Mouse (Mus musculus): Measurements from ENCODE around the gene Tnfsf4.

The Tnfsf4 gene

DNA sequence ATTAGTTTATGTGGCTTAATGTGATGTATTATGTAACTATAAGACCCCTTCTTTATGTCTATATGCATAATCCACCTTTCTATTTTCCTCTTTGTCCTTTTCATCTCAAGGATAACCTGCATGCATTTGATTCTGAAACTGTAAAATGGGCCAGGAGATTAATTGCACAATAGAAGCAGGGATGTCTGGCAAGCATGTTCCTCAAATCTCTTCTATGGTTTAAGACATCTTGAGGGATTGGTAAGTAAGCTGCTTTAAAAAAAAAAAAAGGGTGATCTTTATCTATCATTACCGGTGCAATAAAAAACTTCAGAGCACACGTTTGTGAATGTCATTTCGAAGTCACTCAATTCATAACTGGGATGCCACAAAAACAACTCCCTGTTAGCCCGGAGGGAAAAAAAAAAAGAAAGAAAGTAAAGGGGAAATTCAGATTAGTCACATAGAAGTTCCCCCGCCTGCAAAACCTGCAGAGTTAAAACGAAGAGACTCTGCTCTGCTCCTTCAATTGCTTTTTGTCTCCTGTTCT is at the start of gene Tnfsf4:
Tnfsf4 (plus strand) TSS at position 479 of the 529 bp plus-strand sequence.
- DNase-seq (ENCODE audit: low spot score) = no peak

DNA sequence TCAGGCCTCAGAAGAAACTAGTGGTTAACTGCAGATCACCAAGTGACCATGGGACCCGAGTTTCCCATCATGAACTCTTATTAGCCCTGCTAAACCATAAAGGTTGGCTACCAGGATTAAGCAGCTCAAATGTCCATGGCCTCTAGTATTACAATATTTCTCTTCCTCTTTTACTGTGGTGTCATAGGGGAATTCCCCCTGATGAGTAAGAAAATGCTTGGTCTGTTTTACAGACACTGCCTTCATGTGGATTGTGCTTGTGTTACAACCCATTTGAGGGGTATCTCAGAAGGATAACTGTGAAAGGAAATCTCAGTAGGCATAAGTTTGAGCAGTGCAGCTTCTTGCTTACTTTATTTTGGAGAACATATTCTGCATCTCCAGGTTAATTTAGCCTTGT is 44.2 kb upstream of the Tnfsf4 start:
- no peak for DNase-seq (ENCODE audit: low spot score)

DNA sequence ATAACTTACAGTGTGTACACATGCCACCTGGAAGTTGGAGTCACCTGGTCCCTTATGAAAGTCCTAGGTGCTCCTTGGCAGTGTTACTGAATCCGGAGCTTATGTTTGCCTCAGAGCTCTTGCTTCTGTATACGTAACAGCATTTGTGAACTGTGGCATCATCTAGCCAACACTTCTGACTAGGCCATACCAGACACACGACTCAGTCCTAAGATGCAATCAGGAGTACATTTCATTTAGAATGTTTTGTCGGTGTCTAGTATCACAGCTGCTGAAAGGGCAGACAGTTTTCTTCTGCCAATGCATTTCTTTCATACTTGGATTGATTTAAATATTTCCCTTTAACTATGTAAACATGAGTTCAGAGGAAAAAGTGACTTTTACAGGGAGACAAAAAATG is 30.2 kb upstream of the Tnfsf4 start:
- no peak for DNase-seq (ENCODE audit: low spot score)

DNA sequence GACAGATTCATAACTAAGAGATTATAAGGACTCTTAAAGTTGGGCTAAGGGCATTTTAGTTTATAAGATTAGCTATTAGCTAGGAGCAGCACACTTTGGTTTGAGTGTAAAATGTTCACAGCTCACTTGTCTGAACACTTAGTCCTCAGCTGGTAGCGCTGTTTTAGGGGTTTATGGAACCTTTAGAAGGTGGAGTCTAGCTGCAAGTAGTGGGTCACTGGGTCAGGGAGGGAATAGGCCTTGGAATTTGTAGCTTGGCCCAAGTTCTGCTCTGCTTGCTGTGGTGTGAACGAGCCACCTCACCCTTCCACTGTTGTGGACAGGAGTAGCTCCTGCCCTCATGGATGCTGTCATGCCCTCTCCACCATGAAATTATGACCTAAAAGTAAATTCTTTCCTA is 23.3 kb upstream of the Tnfsf4 start:
- DNase-seq (ENCODE audit: low spot score) = no peak

DNA sequence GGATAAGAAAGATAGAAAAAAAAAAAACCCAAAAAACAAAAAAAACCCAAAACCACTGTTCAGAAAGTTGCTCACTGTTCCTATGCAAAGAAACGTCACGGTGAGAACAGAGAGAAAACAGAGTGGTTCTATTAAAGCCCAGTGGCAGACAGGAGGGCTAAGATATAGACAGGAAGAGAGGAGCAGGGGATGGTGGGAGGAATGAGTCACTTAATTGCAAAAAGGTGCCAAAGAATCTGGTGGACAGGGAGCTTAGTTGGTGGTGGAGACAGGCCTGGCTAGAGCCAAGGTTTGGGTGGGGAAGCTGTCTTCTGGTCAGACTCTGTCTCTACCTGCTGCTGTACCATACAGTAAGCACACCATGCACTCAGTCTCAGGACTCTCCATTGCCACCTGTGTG is 19.3 kb upstream of the Tnfsf4 start:
- no peak for DNase-seq (ENCODE audit: low spot score)

DNA sequence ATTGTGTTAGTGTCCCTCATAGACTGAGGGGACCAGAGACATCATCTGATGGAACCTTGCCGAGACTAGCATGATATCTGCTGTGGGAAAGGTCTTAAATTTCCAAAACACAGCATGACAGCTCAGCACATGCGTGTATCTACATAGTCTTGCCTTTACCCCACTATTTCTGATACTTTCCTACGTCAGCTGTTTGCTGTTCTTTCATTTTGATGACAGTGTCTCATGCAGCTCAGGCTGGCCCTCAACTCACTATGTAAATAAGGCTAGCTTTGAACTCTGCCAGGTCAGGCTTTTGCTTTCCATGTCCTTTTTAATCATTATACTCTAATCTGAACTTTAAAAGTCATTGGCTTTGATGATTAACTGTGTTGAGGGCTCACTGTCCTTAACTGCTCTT is 16.6 kb upstream of the Tnfsf4 start:
- no peak for DNase-seq (ENCODE audit: low spot score)

DNA sequence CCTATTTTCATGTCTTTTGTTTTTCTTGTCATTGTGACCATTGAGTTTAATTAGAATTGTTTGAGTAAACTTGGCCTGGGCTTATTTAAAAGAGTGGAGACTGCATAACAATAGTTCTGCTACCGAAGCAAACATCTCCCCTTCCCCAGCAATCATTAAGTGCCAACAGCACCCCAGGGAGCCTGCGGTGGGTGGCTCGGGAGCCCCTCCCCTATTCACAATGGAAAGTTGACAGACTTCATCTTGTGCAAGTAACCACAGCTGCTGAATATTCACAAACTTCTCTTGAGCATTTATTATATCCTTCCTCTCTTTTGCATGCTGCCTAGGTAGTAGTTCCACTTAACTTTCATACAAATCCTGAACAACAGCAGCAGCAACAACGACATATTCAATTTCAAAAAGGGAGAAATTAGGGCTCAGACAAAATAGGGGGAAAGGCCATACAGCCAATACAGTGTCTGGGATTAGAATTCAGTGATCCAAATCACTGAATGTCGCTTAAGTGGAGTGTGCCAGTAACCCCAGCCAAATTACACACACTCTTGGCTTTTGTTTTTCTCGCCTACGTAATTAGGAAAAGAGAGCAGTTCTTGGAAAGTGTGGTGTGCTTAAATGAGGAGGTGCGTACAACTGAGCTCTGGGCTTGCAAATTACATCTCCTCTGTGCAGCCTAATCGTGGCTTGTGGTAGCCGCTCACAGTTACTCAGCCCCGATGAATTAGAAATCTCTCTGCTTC is 15.4 kb upstream of the Tnfsf4 start:
- peak; percentile 19 for DNase-seq (ENCODE audit: low spot score)

DNA sequence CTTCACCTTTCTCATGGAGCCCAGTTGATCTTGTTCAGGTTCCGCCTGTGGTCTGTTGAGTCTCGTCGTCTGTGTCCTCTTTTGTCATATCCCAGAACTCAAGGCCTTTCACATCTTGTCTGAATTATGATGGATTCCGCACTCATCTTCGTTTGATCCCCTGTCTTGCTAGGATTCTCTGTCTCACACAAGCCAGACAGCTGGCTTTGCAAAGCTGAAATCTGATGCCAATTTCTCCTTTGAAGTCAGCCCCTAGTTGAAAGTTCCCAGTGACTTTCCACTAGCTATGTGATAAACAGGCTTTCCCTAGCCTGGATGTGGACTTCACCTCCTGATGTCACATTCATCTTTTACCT is 14.8 kb upstream of the Tnfsf4 start:
- DNase-seq (ENCODE audit: low spot score) = no peak

DNA sequence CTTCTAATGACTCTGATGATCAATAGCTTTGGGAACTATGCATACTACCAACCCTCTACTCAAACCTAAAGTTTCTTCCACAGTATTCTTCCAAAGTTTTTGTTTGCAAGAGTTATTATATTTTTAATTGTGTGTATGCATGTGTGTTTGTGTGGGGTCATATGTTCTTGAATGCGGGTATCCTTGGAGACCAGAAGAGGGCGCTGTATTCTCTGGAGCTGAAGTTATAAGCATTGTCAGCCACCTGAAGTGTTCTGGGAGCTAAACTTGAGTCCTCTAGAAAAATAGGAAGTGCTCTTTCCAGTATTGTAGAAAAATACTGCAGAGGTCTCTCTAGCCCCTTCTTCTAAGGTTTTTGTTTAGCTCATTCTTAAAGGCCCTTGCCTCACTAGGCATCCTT is 5.1 kb upstream of the Tnfsf4 start:
- DNase-seq (ENCODE audit: low spot score) = no peak

DNA sequence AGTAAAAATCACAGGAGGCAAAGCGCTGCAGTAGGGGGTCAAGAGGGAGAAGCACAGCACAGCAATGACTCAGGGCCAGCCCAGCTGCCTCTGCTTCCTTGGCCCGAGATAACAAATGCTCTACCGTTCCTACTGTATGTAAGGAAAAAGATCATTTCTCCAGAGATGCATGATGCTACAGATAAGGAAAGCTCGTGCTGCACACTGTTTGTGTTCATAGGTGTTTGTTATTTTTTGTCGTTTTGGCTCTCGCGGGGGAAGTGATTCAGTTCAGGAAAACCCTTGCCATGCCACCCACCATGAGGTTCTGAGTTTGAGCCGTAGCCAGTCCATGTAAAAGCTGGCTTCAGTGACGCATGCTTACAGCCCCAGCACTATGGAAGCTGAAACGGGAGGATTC is 2.3 kb upstream of the Tnfsf4 start:
- DNase-seq (ENCODE audit: low spot score) = no peak

DNA sequence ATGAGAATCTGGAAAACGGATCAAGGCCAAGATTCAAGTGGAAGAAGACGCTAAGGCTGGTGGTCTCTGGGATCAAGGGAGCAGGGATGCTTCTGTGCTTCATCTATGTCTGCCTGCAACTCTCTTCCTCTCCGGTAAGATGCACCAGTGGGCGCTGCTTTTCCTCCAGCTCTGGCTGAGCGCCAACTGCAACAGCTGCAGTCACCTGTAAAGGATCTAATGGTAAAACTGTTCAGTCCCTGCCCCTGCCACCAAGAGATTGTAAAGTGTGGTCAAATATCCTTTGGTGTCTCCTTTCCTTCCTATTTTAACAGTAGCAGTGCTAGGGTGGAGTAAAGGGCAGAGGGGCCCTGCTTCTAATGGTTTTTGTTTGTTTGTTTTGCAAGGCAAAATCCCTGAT is 401 bp downstream of the Tnfsf4 start:
- no peak for DNase-seq (ENCODE audit: low spot score)

DNA sequence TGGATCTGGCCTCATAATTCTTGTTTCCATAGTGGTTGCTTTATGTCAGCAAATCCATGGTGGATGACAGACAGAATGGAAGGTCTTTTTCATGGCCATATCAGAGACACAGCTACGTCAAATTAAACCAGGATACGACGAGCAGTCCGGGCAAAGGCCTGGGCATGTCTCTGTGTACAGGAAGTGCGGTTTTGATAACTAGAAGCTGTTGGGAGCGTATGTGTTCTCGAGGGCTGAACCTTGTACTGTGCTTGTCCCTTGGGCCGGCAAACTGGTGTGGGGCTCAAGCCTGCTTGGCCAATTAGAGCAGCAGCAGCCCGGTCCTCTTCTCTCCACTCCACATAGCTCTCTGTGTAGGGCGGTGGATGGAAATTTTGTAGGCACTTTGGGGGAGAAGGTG is 1.1 kb downstream of the Tnfsf4 start:
- no peak for DNase-seq (ENCODE audit: low spot score)

DNA sequence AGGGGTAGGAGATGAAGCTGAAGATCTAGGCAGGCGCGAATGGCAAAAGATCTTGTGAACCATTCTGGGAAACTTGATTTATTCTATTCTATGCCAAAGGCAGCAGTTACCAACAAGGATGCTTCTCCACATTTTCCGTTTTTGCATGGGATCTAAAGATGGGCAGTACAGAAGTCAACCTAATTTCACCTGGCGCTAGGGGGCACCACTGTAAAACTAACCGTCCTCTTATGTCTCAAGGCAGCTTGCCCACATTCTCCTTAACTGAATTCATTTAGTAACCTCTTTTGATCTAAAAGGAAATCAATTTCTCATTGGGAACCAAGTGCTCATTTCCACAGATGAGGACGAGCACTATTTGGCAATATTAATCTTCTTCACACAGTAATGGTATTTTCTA is 4.9 kb downstream of the Tnfsf4 start:
- DNase-seq (ENCODE audit: low spot score) = peak; percentile 81

DNA sequence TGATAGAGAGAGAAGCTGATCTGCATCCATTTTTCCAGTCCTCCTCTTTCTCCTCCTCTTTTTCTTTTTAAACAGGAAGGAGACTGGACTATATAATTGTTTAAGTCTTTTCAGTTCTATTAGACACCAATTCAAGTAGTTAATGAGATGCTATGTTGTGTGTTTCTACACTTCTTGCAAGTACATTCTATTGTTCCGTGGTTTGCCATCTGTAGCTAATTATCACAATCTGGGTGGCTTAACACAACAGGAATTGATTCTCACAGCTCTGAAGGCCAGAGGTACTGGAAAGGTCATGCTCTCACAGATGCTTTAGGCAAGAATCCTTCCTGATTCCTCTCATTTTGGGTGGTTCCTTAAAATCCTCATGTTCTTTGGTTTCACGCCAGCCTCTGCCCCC is 7.9 kb downstream of the Tnfsf4 start:
- no peak for DNase-seq (ENCODE audit: low spot score)

DNA sequence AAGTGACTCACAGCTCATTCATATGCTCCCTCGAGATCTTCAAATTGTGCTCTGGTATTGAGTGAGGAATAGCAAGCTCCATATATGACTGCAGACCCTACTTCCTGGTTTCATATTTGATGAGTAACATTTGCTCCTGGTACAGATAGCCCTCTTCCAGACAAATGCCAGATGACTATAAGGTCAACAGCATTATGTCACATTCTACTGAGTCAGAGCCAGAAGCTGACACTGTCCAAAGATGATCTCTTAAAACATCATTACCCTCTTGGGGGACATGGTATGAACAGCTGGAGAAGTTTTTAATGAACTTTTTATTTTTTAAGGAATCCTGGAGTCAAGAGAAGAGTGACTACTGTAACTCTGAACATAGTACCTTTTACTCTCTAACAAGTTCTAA is 11.3 kb downstream of the Tnfsf4 start:
- no peak for DNase-seq (ENCODE audit: low spot score)

DNA sequence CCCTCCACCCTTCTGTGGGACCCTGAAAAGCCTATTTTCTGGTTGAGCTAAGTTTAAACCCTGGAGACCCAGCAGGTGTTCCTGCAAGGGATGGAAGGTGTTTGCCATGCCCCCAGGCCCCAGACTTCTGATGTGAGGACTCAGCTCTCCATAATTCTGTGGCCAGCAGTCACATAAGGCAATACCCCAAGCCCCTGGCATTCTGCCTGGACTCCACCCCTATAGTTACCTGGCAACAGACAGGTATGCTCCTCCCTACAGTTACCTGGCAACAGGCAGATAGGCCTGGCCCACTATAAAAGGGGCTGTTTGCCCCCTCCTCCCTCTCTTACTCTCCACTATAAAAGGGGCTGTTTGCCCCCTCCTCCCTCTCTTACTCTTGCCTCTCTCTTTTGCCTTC is 24.7 kb downstream of the Tnfsf4 start:
- no peak for DNase-seq (ENCODE audit: low spot score)

DNA sequence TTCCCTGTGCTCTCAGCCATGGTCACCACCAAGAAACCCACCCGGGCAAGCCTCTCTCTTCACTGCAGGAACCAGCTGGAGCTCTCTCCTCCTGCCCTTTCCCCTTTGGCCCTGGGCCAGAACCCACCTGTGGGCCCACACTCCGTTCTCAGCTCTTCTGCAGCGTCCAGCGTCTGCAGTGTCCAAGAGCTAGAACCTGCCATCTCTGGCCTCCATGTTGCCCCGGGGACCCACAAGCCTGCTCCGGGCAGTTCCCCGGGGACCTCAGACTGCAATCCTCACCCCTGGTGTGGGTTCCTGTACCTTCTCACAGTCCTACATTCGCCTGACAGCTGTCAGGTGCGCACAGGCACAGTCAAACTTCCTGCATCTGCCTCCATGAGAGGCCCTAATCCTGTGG is 25.4 kb downstream of the Tnfsf4 start:
- no peak for DNase-seq (ENCODE audit: low spot score)

DNA sequence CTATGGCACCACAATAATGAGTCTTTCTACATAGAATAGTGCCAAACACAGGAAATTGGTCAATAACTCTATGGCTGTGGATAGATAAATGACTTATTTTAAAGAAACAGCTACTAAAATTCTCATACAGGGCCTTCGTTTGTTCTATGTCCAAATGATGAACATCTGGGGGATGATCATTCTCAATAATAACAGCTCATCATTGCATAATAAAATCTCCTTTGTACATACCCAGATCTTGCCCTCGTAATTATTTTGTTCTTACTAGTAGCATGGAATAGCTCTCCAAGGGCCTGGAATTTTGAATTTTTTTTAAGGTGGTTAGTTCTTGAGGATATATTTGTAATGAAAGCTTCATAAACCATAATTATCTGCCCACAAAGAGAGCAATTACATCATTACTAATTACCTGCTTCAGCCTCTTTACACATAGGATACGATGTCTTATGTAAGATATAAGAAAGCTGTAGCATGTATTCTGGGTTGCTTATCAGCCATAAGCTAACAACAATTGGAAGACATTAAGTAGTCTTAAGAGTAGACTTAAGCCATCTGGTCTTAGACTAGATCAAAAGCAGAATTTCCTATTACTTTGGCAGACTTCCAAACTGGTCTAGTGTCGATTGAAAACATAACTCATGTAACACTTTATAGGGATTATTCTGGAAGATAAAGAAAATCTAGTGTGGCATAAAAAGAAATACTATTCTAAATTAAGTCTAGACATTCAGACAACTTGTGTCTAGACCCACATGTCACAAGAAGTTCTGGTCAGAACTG is 31.3 kb downstream of the Tnfsf4 start:
- no peak for DNase-seq (ENCODE audit: low spot score)

DNA sequence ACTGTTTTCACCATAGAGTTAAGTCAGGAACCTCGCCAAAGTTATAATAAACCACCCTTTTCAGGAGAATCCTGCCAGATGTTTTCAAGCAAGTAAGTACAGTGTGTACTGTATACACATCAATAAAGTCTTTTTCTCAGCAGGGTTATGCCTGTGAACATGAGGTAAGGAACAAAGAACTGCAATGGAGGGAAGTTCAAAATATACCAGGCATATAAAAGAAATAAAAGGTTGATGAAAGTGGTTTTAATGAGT is 31.8 kb downstream of the Tnfsf4 start:
- DNase-seq (ENCODE audit: low spot score) = no peak

DNA sequence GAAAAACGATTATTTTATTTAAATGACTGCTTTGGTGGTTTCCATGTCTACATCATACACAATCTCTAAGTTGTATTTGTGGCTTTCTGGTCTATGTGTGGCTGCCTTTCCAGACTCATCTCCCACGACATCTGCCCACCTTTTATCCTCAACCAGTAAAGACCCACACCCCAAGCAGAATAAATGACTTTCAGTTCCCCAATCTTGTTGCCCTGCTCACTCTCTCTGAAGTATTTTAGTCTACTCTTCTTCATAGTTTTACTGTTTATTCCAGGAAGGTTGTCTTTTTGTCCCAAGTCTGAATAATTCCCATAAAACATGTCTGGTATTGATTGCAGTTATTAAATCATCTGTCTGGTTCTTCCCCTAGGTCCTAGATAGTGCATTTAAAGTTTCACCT is 40.6 kb downstream of the Tnfsf4 start:
- DNase-seq (ENCODE audit: low spot score) = no peak

DNA sequence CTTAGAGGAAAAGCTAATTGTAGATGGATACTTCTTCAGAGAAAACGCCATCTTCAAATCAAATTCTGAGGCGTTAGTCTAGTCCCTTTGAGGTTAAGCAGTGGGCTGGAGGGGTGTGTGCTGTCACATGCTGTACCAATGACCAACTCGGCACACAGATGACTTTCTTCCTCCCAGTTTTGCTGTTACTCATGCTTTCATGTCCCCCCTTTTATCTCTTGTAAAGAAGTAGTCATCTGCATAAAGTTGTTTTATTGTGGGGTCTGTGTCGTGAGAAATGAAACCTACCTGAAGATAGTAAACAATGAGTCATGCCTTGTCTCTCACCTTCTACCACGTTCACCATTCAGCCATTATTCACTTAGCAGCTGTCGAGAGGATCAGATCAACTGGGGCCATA is 41.3 kb downstream of the Tnfsf4 start:
- no peak for DNase-seq (ENCODE audit: low spot score)

DNA sequence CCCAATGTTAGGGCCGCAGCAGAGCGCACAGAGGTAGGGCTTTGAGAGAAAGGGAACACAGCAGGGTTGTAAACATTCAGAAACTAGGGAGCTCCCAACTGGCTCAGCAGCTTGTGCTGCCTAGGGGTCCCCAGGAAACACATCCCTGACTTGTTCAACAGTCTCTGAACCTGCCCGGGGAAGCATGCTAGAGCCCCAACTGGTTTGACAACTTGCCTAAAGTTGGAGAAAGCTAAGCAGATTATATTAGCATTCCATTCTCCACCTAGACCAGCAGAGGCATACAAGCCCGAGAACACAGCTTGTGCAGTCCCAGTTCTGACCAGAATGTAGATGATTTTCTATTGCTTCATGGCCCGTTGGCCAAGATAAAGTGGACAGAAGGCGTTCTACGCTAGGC is 49.6 kb downstream of the Tnfsf4 start:
- DNase-seq (ENCODE audit: low spot score) = no peak

DNA sequence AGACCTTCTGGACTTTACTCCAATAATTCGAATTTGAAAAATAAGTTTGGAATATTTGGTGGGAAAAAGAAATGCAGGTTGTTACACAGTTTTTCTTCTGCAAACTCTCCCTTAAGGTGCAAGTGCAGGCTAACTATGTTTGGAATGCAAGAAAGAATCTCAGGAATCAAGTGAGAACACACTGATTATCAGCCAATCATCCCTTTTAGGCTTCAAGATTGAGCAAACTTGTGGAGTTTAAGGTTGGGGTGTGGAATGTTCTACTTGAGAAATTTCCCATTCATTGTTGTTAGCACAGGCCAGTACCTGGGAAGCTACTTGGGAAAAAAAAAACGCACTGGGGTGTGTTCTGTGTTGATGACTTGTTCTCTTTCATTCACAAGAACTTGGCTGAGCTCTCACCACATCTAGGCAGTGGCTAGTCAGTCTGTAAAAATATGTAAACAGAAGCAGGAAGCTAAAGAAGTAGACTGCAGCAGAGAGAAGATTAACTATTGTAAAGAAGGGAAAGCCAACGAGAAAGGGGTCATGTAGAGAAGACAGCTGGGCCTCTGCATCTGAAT is 56.6 kb downstream of the Tnfsf4 start:
- no peak for DNase-seq (ENCODE audit: low spot score)

DNA sequence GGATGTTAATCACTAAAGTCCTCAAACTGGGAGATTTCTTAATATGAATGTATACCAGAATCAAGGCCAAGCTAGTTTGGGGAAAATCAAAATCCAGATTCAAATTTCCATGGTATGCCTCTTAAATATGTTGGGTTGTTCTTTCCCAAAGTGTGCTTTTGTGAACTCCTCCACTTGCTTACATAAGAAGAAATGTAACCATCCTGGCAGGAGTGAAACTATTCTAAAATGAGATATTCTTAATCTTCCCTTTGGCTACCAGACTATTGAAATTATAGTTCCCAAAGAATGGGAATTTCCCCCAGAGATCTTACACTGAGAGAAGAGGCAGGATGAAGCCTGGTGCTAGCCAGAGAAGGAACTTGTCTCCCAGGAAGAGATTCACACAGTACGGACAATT is 57.0 kb downstream of the Tnfsf4 start:
- DNase-seq (ENCODE audit: low spot score) = no peak
